Mouse (Mus musculus): Measurements from ENCODE around the gene Iqschfp.
"Not testable (repeated sequence)": the region's sequence is repeated elsewhere in the genome, so short reads cannot be mapped to it uniquely, and the experiment has no call there.

Iqschfp gene

DNA sequence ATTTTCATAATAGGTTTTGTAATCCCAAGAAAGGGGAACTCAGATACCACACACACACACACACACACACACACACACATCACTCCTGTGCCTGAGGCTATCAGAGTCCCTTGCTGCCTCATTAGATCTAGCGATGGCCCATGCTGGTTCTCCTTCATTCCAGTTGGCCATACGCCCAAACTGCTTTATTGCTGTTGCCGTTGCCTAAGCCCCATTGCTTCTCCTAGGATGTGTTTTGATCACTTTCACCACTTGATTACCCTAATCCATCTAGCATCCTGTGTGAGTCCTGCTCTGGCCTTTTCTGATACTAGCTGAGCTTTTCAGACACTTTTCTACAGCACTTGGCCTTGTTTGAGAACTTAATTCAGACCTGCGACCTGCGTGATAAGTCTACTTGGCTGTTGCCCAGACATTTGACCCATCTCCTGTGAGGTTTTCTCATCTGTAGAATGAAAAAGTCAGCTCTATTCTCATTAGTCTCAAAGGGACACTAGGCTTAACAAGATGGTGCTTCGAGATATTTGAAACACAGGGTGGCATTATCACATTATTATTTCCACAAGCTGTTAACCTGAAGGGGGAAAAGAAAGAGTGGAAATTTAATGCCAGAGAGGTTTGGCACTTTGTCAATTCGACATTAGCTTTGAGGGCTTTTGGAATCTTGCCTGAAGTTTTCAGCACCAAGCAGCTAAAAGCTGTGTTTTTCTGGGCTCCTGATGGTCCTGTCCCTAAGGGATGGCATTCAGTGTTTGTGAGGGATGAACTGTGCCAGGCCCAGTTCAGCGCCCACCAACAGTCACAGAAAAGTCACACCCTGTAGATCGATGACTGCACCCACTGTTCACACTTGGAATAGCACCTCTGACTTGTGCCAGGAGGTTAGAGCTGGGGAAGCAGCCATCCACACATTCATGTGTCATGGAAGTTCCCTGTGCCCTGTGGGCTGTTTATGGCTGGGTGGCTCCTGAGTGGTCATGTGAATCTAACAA lies 179.7 kb downstream of the Iqschfp start:
- DNase-seq (ENCODE audit: low read depth, low spot score): no peak

- DNase-seq (ENCODE audit: low read depth, low spot score): no peak
Measured at GRCm38 (mm10) chr3:68077406-68077805, 185.4 kb downstream of the Iqschfp start.

DNA sequence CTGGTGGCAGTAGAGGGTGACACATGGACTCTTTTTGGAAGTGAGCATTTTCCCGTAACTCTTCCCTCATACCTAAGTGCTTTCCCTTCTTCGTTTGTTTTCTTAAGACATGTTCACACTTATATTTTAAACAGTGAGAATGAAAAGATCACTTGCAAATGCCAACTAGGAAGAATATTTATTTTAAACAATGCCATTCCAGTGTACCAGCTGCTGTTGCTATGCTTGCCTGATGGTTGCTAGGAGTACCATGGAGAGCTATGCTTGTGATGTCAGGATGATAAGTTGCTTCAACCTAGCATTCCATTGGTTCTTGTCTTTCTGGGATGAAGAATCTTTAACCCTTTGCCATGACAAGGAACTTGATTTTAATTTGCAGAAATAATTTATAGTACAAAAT lies 193.0 kb downstream of the Iqschfp start:
- DNase-seq (ENCODE audit: low read depth, low spot score): no peak

GRCm38 (mm10) chr3:68092108-68092507 lies 200.1 kb downstream of the Iqschfp start:
- no peak for DNase-seq (ENCODE audit: low read depth, low spot score)

DNA sequence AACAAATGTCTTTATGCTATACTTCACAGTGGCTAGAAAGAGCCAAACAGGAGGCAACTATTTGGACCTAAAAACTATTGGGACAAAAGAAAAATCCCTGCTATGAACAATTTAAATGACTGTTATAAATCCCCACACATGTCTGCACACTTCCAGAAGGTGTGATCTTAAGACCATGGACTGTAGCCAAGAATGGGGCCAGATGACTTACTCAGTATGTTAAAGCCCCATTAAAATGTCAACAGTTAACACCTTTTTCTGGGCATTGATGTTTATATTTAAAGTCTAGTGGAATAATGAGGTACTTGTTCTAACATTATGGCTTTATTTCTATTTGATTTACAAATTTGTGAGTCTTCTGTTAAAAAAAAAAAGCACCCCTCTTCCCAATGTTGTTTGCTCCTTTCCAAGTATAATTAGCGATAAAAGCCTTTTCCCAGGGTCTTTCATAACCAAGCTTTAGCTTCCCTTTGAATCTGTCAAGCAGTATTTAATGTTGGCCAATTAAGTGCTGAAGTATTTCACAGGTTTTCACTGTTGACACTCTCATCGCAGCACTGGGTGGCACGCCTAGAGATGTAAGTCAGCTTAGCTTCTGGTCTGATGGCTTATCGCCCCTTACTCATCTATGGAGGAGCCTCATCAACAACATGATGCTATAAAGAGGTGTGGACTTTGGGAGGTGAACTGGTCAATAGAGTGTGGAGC lies 204.8 kb downstream of the Iqschfp start:
- no peak for DNase-seq (ENCODE audit: low read depth, low spot score)

DNA sequence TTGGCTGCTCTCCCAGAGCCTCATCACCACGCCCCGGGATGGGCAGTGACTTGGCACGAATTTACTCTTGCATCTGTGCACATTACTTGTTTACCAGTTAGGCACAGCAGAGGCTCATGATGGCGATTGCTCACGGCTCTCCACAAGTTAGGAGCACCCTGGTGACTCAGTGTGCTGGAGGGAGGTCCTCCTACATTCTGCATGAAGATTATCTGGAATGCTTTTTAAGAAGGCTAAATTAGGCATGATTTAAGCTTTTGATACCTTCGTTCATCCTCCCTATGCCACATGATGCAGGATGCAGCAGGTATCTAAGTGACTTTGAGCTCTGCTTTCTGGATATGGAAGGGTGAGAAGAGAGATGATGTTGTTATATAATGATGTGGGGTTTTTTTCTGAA lies 207.5 kb downstream of the Iqschfp start:
- not testable (repeated sequence) for DNase-seq (ENCODE audit: low read depth, low spot score)

DNA sequence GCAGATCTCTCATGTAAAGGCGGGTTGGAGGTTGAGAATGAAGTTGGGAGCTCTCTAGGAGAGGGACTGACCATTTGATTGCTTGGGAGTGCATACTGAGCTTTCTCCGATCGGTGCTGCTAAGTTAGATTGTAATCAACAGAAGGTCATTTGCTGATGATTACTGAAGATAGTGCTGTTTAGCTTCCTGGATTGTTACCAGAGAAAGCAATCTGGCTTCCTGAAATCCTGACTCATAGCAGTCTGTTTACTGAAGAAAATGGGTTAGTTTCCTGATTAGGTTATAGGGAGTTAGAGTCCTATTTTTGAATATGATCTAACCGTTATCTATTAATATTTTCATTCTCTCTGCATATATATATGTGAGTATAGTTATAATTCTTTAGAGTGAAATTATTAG lies 209.3 kb downstream of the Iqschfp start:
- DNase-seq (ENCODE audit: low read depth, low spot score): no peak

GRCm38 (mm10) chr3:68105081-68105685 lies 213.2 kb downstream of the Iqschfp start:
- DNase-seq (ENCODE audit: low read depth, low spot score): no peak

DNA sequence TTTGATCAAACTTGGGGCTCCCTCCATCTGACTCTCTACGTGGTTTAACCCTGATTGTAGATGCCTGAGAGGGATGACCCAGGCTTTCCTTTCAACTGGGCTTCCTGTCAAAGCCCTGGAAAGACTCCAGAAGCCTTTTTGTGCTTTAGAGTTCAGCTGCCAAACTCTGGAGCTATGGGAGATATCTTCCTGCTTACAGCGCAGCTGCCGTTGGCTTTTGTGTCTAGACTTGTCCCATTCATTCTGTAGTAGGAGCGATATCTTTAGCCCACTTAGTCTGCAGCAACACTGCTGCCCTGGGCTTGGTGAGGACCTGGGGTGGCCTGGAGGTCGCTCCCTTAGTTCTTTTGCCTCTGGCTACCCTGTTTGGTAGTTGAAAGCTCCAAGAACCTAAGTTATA lies 229.3 kb downstream of the Iqschfp start:
- no peak for DNase-seq (ENCODE audit: low read depth, low spot score)

GRCm38 (mm10) chr3:68126284-68126856 lies 234.3 kb downstream of the Iqschfp start:
- DNase-seq (ENCODE audit: low read depth, low spot score): no peak

DNA sequence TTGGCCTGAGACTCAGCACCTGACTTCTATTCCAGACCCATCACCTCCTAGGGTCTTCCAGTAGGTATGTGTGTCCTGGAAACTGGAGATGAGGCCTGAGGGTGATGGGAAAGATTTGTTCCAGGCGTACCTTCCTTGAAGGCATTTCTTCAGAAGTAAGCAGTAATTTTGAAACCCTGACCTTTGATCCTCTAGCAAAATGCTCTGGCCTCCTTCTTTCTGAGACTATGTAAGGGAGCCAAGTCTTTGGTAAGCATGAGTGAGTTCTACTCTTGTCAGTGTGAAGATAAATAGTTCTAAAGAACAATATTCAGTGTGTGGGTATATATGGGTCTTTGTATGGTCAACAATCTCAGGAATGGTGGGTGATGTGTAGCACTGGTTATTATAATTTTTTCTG lies 238.4 kb downstream of the Iqschfp start:
- DNase-seq (ENCODE audit: low read depth, low spot score): no peak

DNA sequence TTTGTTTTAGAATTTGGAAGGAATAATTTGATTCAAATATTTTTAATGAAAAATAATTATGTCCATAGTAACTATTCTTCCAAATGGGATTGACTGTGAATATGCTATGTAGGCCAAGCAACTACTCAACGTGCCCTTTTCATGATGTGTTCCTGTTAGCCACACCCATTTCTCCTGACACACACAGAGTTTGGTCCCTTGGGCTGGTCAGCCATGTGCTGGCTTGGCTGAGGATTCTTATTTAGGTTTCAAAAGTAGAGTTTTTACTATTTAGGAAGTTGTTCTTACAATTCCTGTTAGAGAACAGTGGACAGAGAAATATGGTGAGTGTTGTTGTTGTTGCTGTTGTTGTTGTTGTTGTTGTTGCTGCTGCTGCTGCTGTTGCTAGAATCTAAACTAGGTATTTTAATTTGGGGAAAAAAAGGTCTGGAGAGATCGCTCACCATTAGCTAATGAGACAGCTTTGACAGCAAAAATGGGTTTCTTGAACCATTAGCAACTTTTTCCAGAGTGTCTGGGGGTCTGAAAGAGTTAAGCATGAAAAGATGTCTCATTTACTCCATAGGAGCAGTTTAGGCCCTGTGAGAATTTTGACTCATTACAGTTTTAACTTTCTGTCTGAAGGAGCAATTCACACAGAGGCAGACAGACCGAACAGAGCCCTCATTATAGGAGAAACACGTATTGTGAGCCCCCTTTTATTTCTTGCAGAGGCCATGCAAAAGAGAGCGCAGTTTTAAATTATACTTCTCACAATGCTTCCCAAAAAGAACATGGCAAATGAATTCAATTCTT lies 247.0 kb downstream of the Iqschfp start:
- DNase-seq (ENCODE audit: low read depth, low spot score): no peak

DNA sequence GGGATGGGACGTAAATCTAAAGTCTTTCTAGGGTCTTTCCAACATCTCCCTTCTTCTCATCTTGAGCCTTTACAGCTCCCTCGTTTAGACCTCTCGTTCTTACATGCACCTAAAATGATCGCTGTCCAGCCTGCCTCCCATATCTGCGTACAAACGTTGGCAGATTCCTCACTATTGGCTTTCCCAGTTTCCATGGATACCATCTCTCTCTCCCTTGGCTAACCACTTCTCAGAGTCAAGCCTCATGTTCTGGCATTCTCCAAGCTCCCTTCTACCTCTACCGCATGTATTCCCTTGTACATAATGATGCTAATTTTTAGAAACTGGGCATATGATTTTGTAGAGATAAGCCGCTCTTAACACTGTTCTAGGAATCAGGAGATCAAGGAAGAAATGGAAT lies 258.7 kb downstream of the Iqschfp start:
- DNase-seq (ENCODE audit: low read depth, low spot score): no peak

DNA sequence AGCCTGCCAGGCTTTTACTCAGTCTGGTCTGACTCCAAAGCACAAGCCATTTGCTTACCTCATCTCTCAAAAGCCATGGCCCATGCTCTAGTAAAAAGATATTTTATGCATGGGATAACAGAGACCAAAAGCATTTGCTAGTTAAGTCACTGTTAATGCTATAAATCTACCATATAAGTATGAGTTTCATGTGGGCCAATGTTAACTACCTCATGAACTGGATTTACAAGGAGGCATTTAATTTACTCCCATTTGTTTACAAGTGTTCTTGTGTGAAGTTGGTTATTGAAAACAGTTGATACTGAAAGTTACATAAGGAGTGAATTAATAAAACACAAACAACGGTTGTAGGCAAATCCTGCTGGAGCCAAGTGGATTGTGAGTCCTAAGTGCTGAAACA lies 268.1 kb downstream of the Iqschfp start:
- DNase-seq (ENCODE audit: low read depth, low spot score): no peak

GRCm38 (mm10) chr3:68160760-68161159 lies 268.7 kb downstream of the Iqschfp start:
- no peak for DNase-seq (ENCODE audit: low read depth, low spot score)

DNA sequence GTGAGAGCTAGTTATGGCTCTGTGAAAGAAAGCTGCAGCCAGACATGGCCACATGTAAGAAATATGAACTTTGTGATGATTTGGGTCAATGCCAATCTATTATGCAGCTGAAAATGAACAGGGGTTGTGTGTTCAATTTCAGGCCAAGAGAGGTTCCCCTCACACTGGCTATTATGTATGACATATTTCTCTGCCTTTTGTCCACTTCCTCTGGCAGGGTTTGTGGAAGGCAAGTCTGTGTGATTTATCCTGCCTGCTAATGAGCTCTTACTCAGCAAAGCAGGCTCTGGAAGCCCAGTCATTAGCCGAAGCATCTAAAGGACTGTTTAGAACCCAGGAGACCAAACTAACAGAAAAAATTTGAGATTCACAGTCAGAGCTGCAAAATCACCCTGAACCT lies 286.2 kb downstream of the Iqschfp start:
- no peak for DNase-seq (ENCODE audit: low read depth, low spot score)

- no peak for DNase-seq (ENCODE audit: low read depth, low spot score)
Measured at GRCm38 (mm10) chr3:68187471-68187870, 295.4 kb downstream of the Iqschfp start.

- DNase-seq (ENCODE audit: low read depth, low spot score): no peak
Measured at GRCm38 (mm10) chr3:68189100-68189499, 297.1 kb downstream of the Iqschfp start.

DNA sequence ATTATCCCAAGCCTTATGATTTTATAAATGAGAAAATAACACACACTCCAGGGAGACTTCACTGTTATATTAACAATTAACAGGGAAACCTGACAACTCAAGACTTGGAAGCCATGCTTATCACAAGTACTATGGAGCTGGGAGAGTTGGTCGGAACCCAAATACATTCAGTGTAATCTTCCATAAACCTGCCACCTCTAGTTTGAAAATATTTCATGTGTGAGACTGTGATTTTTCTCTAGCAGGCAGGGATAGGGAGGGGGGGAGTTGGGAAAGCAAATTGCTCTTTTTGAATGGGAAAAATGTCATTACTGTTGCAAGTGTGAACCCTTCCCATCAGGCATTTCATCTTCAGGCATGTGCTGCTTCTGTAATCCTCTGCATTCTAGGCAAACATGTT lies 304.9 kb downstream of the Iqschfp start:
- no peak for DNase-seq (ENCODE audit: low read depth, low spot score)

DNA sequence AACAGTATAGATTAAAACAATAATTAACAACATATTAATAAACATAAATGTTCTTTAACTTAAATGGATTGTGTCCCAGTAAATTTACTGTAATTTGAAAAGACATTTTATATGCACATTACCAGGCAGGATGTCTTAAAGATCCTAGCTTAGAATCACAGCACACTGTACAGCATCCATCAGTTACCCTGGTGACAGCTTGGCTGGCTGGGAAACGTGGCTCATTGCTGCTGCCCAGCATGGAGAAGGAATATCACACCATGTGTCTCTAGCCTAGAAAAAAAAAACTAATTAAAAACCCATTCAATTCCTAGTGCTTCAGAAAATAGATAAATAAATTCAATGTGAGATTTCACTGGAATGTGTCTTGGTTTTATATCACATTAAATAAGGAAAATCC lies 309.2 kb downstream of the Iqschfp start:
- no peak for DNase-seq (ENCODE audit: low read depth, low spot score)
